Mouse (Mus musculus) thymus, postnatal 36 days (tissue): ENCODE measurements around the gene Lacc1.
"Not testable (repeated sequence)": the region's sequence is repeated elsewhere in the genome, so short reads cannot be mapped to it uniquely, and the experiment has no call there.

Experiments
- DNase-seq, 2 experiments: peaks; one replicate each; pipeline ENCODE4 v3.0.0; 2022; ENCODE audit warnings: mixed read lengths in 2 of 2

Lacc1 gene

GRCm38 (mm10) chr14:77036226-77037046 is at the start of gene Lacc1, which contains the start of gene Ccdc122:
Gene Lacc1 (minus strand): TSS chr14:77036904.
Gene Ccdc122 (plus strand): TSS chr14:77036772.
- peak; percentile 82 for DNase-seq

- no peak for DNase-seq
Observed at GRCm38 (mm10) chr14:77081248-77081647, 44.5 kb upstream of the Lacc1 start.

GRCm38 (mm10) chr14:77069361-77069760 is 32.7 kb upstream of the Lacc1 start:
- DNase-seq: no peak

GRCm38 (mm10) chr14:77053288-77053687 is 16.6 kb upstream of the Lacc1 start:
- DNase-seq: no peak

GRCm38 (mm10) chr14:77037832-77038425 is 1.2 kb upstream of the Lacc1 start:
- DNase-seq: no peak

- DNase-seq: no peak
Observed at GRCm38 (mm10) chr14:77037330-77037729, 626 bp upstream of the Lacc1 start.

- DNase-seq: no peak
Observed at GRCm38 (mm10) chr14:77034970-77035369, 1.7 kb downstream of the Lacc1 start.

GRCm38 (mm10) chr14:77034175-77034915 is 2.4 kb downstream of the Lacc1 start:
- DNase-seq: no peak

GRCm38 (mm10) chr14:77033391-77033790 is 3.3 kb downstream of the Lacc1 start:
- no peak for DNase-seq

- DNase-seq: no peak
Observed at GRCm38 (mm10) chr14:77032433-77032832, 4.3 kb downstream of the Lacc1 start.

GRCm38 (mm10) chr14:77030808-77031207 is 5.9 kb downstream of the Lacc1 start:
- no peak for DNase-seq

GRCm38 (mm10) chr14:77029319-77030054 is 7.2 kb downstream of the Lacc1 start:
- DNase-seq: no peak

- DNase-seq: no peak
Observed at GRCm38 (mm10) chr14:77024499-77024898, 12.2 kb downstream of the Lacc1 start.

GRCm38 (mm10) chr14:77017211-77017610 is 19.5 kb downstream of the Lacc1 start:
- no peak for DNase-seq

- DNase-seq: not testable (repeated sequence)
Observed at GRCm38 (mm10) chr14:77016783-77017182, 19.9 kb downstream of the Lacc1 start.

GRCm38 (mm10) chr14:77011804-77012203 is 24.9 kb downstream of the Lacc1 start:
- peak; percentile 37 to 49 for DNase-seq

GRCm38 (mm10) chr14:77008238-77008637 is 28.5 kb downstream of the Lacc1 start:
- DNase-seq: peak; percentile 50 to 54

- no peak for DNase-seq
Observed at GRCm38 (mm10) chr14:77005566-77005965, 31.1 kb downstream of the Lacc1 start.

GRCm38 (mm10) chr14:77004740-77005139 is 32.0 kb downstream of the Lacc1 start:
- no peak for DNase-seq

- not testable (repeated sequence) for DNase-seq
Observed at GRCm38 (mm10) chr14:76990351-76990750, 46.4 kb downstream of the Lacc1 start.

GRCm38 (mm10) chr14:76981781-76982180 is 54.9 kb downstream of the Lacc1 start:
- DNase-seq: no peak

- DNase-seq: no peak
Observed at GRCm38 (mm10) chr14:76981176-76981575, 55.5 kb downstream of the Lacc1 start.

- no peak for DNase-seq
Observed at GRCm38 (mm10) chr14:76979569-76979968, 57.1 kb downstream of the Lacc1 start.
